Mouse (Mus musculus) monocyte, adult 5-6 weeks (primary cell): ENCODE results near the gene B3galt4. TPM values are rescaled to one million over a fixed set of nuclear protein-coding genes. Genes with fewer than 3 reads are reported as not detected.

Source experiments
- ATAC-seq: fragments of 153-309, 156-312 bp; replicated peaks from 2 replicates; pipeline ENCODE4 v1.8.0; 2017; ENCODE audit warnings: mild to moderate bottlenecking; ENCODE audit not compliant: low TSS enrichment, insufficient number of reproducible peaks, severe bottlenecking, poor library complexity, low FRiP score
- total RNA-seq: library from RNA; stranded (forward); fragments of 200-1000, 200-491, 200-594 nt; gene quantifications from 3 replicates; pipeline ENCODE4 v1.2.3, GENCODE M21; 2017

Gene B3galt4
- total RNA-seq, 1 experiment from 2014 or later, result 2.6 TPM

DNA sequence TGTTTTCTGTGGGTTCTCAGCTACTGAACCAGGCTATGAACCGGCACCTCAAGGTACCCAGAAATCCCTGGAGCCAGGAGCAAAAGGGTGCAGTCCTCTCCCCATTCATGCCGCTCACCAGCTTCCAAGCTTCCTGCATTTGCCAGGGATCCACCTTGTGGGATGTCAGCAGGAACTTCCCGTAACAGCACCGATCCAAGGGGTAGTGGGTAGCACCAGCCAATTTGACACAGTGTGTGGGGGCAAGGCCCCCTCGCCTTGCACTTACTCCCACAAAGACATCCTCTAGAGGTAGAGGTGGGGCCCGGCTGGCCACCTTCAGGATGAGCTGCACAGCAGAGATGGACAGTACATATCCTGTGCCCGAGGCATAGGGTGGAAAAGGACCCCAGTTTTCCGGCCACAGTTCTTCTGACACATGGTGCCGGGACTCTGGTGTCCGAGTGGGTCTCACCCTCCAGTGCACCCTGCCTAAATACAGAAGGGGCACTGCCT lies 1.1 kb downstream of the B3galt4 start:
- ATAC-seq, result no peak

DNA sequence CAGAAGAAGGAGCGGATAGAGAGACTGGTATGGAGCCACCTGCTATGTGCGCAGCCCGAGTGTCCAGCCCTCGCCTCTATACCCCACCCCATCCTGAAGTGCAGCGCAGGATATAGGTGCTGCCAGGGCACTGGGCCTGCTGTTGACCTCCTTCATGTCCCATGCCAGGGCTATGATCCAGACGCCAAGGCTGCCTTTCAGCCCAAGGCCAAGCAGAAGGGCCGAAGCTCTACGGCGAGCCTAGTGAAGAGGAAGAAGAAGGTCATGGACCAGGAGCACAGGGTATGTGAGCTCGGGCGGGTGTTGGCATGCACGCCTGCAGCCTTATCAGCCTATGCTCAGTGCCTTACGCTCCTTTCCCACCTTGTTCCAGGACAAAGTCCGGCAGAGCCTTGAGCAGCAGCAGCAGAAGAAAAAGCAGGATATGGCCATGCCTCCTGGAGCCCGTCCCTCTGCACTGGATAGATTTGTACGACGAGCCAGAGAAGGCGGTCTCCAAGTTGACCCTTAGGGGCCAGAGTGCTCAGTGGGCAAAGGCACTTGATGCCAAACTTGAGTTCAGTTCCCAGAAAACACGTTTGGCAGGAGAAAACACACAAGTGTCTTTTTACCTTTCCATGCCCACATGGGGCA lies 2.3 kb downstream of the B3galt4 start:
- no peak for ATAC-seq

DNA sequence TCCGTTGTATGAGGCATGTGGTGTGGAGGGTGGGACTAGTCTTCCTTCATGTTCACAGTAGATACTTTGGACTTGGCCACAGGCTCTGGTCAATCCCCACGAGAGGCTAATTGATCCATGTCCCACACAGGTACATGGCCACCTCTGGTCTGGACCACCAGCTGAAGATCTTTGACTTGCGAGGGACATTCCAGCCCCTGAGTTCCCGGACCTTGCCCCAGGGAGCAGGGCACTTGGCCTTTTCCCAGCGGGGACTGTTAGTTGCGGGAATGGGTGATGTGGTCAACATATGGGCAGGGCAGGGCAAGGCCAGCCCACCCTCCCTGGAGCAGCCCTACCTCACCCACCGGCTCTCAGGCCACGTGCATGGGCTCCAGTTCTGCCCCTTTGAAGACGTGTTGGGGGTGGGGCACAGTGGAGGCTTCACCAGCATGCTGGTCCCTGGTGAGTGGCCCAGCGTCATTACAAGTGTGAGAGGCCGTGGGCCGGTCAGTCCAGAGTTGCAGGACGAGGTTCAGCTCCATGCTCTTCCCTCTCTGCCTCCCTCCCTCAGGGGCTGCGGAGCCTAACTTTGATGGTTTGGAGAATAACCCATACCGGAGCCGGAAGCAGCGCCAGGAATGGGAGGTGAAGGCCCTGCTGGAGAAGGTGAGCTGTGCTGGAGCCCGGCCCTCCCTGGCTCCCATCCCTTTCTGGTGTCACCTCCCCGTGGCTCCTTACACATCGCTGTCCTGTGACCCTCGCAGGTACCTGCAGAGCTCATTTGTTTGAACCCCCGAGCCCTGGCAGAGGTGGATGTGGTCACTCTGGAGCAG lies 3.0 kb downstream of the B3galt4 start:
- ATAC-seq, result no peak

DNA sequence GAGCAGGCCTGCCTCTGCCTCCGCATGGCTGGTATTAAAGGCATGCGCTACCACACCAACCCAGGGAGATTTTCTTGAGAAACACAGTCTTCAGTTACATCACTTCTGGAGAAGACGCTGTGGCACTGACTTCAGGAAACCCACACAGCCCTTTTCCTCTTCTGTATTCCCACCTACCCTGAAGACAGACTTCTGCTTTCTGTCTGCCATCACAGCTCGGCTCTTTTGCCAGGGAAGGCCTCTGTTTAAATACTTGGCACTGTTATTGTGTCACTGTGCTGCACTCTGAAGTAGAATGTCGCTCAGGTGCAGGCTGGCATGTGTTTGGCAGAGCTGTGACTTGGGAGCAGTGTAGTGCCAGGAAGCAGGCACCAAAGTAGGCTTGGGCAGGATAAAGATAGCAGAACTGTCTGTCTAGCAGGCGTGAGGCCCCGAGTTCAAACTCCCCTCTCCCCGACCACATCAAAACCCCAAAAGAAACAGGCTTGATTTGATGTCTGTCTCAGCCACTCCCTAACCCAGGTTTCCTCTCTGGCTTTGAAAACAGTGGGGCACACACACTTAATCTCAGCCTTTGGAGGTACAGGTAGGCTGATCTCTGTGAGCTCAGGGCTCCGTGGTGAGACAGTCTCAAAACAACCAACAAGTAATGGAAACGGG lies 3.7 kb downstream of the B3galt4 start:
- ATAC-seq, result no peak

DNA sequence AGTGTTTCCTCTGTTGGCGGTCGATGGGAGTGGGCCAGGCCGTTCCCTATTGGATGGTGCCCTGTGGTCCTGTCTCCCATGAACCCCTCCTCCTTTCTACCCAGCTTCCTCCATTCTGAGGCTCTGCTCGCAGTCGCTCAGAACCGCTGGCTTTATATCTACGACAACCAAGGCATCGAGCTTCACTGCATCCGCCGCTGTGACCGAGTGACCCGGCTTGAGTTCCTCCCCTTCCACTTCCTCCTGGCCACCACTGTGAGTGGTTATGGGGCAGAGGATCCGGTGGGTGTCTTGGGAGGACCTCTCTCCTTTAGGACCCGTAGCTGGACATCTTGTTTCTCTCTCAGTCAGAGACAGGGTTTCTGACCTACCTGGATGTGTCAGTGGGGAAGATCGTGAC lies 7.8 kb downstream of the B3galt4 start:
- no peak for ATAC-seq

DNA sequence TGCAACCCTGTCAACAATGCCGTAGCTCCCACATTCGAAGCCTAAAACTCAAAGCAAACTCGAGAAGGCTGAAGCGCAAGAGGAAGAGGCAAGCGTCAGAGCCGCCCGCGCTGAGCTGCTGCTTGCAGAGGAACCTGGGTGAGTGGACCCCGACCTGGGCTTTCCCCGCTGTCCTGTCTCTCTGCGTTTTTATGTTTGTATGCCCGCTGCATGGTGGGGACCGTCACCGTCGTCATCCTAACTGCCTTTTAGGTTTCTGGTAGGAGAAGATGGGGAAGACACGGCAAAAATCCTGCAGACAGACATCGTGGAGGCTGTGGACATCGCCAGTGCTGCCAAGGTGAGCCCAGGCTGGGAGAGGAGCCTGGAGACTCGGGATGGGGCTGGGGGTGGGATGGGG lies 9.9 kb downstream of the B3galt4 start:
- no peak for ATAC-seq

DNA sequence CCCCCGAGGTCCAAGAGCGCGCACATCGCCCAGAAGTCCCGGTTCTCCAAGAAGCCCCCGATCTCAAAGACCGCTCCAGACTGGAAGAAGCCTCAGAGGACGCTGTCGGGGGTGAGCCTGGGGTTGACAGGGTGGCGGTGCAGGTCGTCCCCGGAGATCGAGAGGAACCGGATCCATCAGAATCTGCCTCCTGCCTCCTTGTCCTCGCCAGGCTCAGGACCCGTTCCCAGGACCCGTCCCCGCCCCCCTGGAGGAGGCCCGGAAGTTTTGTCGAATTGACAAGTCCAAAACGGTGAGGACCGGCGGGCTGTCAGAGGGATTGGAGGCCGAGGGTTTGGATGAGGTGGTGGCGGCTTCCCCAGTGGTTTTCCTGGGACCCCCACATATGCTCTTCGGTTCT lies 10.3 kb downstream of the B3galt4 start:
- no peak for ATAC-seq

DNA sequence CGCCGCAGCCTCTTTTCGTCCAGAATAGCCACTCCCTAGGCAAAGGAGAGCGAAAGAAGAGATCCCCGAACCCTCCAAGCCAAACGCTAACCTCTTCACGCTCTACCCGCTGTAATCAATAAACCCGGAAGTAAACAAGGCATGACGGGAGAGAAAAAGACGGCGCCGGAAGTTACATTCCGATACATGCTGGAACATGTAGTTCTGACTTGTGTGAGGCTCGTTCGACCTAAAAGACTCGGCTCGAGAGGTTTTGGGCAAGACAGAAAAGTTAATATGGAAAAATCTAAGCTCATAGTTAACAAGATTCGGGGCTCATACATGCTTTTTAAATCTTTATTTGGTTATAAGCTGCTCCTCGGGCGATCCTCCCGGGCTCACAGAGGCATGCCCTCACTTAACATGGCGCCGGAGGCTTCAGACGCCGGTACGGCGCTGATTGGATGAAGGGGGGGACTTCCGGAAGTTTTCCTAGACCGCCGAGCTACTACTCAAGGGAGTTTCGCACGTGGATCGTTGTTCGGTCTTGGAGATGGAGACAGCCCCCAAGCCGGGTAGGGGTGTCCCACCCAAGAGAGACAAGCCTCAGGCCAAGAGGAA lies 11.0 kb downstream of the B3galt4 start, which contains the start of the genes Pfdn6 and Wdr46:
Gene Pfdn6, minus strand, starts transcription at position 138 of the 600 bp plus-strand sequence.
Gene Wdr46, plus strand, starts transcription at position 455 of the 600 bp plus-strand sequence.
- peak; percentile 81 for ATAC-seq

DNA sequence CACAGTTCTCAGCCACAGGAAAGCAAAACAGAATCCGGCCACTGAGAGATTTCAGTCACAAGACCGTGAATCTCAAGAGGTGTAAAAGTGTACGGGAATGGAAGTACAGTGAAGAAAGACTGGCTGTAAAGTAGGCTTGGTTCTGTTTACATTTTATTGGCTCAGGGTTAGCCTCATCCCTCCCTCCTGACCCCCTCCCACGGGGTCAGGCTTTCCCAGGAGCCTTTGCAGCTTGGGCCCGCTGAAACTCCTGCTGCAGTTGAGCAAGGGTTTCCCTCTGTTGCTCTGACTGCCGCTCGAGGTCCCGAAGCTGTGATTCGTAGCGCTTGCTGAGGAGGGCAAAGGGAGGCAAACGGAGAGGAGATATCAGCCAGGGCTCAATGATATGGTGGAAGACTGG lies 12.5 kb downstream of the B3galt4 start:
- ATAC-seq, result no peak

DNA sequence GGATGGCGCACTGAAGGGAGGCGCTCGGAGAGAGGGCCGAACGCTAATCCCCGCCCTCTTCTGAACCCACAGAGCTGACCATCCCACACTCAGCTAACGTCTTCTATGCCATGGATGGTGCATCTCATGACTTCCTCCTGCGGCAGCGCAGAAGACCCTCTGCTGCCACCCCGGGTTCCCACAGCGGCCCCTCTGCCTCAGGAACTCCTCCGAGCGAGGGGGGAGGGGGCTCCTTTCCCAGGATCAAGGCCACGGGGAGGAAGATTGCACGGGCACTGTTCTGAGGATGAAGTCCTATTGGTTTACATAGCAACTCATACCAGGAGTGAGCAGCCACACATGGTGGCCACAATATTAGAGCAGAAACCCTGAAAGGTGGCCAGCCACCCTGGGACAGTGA lies 14.3 kb downstream of the B3galt4 start:
- no peak for ATAC-seq

DNA sequence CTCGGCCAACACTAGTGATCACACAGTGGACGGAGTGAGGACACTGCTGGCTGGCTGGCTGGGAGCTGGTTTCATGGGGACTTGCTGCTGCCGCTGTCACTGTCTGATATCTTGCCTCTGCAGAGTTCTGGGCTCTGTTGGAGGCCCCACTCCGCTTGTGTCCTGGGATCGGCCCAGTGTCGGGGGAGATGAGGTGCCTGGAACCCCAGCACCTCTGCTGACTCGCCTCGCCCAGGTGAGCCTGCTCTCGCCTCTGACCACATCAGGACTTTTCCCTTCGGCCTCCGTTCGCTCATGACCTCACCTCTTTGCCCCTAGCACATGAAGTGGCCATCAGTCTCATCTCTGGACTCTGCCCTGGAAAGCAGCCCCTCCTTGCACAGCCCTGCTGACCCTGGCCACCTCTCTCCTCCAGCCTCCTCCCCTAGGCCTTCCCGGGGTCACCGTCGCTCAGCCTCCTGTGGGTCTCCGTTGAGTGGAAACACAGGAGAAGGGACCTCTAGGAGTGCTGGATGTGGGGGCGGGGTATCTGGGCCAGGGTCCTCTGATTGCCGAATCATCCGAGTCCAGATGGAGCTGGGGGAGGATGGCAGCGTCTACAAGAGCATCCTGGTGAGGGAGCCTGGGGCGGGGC lies 15.7 kb downstream of the B3galt4 start:
- ATAC-seq, result no peak

DNA sequence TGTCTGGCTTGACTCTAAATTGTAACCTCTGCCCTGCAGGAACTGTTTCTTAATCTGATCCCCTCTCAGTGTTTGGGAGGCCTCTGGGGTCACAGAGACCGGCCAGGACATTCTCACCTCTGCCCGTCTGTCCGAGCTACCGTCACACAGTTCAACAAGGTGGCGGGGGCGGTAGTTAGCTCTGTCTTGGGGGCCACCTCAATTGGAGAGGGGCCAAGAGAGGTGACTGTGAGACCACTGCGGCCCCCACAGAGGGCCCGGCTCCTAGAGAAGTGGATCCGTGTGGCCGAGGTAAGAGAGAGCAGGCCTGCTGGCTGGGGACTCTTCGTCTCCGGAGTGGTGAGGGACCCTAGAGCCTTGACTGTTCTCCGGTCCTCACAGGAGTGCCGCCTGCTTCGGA lies 18.3 kb downstream of the B3galt4 start:
- ATAC-seq, result no peak

DNA sequence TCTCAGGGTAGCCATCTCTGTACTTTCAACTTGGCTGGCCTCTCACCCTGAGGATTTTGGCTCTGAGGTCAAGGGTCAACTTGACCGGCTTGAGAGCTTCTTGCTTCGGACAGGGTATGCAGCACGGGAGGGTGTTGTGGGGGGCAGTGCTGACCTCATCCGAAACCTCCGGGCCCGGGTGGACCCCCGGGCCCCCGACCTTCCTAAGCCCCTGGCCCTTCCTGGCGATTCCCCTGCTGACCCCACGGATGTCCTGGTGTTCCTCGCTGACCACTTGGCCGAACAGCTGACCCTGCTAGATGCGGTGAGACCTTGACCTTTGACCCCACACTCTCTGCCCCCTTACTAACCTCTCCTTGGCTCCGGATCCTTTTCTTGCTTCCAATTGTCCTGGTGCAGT lies 18.8 kb downstream of the B3galt4 start:
- no peak for ATAC-seq

DNA sequence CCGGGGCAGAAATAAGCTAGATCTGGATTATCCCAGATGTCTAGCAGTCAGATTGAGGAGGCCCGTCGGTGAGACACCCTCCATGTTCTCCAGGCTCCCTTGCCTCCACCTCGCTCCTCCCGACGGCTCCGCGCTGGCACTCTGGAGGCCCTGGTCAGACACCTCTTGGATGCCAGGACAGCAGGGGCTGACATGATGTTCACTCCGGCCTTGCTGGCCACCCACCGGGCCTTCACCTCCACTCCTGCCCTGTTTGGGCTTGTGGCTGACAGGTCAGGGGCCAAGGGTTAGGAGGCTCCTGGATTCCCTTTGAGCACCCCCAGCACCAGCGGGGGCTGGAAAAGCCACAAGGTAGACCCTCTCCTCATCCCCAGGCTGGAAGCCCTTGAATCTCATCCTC lies 19.3 kb downstream of the B3galt4 start:
- no peak for ATAC-seq

DNA sequence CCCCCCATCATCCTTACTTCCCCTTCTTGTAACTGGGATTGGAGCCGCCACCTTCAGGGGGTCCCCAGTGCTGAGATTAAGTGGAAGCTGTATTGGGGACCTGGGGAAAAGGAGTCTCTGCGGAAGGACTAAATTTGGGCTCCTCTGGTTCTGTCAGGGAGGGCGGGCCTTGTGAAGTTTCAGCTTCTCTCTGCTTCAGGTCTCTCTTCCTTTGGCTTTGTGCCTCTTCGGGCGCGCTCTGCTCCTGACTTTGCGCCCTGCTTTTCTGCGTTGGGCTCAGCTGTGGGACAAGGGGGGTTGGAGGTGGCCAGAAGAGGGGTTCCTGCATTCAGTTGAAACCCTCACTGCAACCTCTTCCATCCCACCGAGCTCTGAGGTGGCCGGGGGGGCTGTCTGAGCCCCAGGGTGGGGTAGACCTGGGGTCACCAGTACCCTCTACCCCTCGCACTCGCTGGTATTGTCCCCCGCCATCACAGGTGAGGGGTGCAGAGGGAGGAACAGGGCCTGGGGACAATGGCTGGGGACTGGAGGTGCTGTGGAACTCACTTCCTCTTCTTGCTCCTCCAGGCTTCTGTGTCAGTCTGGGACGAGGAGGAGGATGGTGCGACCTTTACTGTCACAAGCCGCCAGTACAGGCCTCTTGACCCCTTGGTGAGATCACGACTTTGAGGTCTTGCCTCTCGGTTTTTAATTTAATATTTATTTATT lies 20.0 kb downstream of the B3galt4 start:
- no peak for ATAC-seq

DNA sequence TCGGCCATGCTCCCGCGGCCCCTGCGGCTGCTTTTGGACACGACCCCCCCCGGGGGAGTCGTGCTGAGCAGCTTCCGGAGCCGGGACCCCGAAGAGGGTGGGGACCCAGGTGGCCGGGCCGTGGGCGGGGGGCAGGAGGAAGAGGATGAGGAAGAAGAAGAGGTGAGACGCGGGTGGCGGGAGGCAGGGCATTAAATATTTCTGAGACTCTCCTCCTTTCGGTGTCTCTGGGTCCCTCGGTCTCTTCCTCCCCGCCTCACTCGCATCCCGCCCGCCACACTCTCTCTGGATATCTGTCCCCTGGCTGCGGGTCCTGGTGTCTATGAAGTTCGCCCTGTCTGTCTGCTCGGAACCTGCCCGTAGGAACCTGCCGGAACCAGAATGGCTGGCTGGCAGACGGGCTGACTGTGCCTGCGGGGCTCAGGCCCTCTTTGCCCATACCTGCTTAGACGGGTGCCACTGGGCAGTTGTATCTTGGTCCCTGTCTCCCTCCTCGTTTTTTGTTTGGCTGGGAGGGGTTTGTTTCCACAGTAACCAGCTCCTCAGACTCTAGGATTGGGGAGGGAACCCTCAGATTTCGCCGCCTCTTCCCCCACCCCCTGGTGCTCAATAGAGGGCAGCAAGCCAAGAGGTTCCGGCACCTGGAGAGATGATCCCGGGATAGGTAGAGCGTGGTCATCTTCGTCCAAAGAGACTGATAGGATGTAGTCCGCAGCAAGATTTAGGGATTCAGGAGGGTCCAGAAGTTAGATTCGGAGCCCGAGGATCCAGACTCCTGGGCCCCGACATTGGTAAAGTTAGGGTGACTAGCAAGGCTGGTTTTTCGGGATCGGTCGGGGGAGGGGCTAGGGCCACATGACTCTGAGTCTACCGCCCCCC lies 20.8 kb downstream of the B3galt4 start:
- ATAC-seq, result peak; percentile 19; the same call in 1 of the 2 replicates
